Mouse (Mus musculus) lung, postnatal 0 days (tissue): Measurements from ENCODE around the gene Fnbp4.

Experiments used
- CTCF ChIP-seq: IDR thresholded peaks from 2 replicates; pipeline ENCODE4 v1.5.1; 2016; ENCODE audit warnings: antibody characterized with exemption, mild to moderate bottlenecking
- EP300 ChIP-seq: IDR thresholded peaks from 2 replicates; pipeline ENCODE4 v1.6.1; 2016; ENCODE audit warnings: antibody characterized with exemption, mild to moderate bottlenecking, control low read depth

- no peak for TF ChIP-seq CTCF
- no peak for TF ChIP-seq EP300
Observed at GRCm38 (mm10) chr2:90747131-90747530, 2.0 kb downstream of the Fnbp4 start.
